In the genomic region with DNA sequence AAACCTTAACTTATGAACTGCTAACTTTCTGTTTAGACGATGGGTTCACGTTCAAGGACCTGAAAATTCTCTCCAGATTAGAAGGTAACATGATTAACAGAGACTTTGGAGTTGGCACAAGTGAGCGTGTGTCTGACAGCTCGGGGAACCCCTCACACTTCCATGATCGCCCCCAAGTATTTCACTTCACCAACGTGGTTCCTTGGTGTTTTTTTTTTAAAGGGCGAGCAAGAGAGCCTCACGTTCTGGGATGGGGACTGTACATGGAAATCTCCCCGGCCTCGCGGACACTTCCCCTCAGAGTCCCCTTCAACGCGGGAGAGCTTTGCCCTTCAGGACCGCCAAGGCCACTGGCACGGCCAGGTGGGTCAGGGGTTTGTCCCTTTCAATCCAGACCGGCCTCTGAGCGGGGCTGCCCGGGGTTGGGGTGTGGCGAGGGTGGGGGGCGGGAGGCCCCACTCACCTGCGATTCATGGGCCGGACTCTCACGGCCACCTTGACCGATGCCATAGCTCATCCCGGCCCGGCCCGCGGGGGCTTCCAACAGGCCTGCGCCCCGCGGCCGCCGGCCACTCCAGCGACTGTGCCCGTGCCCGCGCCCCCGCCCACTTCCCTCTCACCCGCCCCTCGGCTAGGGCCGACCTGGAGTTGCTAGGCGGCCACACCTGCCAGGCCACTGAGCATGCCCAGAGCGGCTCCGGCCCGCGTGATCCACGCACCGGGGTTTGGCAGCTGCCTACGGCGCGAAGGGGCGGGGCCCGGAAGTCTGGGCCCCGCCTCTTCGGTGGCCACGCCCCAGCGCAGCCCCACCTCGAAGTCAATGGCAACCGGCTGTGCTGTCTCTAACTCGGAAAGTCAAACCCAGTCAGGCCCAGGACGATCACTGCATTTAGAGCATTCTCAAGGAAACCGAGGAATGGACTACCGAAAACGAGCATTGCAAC, we compare ENCODE assay signal across 8 mouse cellular contexts. TPM values are rescaled to one million over a fixed set of nuclear protein-coding genes. Genes with fewer than 3 reads are reported as not detected.
DNase-seq lines count a peak whose midpoint lies in the region; ATAC-seq and TF ChIP-seq lines count a peak whose summit lies in the region.

Kif16b (minus strand) TSS at position 670 of the 944 bp plus-strand sequence.

- under 1% methylated on average over 64 of the region's 64 CpGs for WGBS in heart, embryonic 11.5 days (ENCODE audit: insufficient replicate concordance)
- WGBS in kidney, embryonic 16.5 days: under 1% methylated on average over 60 of the region's 64 CpGs
- WGBS in liver, adult 2 months: under 1% methylated on average over 64 of the region's 64 CpGs

- H3K4me3 ChIP-seq in erythroblast, embryonic 14.5 days (replicated peaks): peak within 1 kb of the TSS; percentile 77
- H3K4me3 ChIP-seq in heart, embryonic 11.5 days (ENCODE audit: low read depth, low read length): peak within 1 kb of the TSS; percentile 74
- peak within 1 kb of the TSS; percentile 84 for H3K4me3 ChIP-seq in kidney, embryonic 16.5 days (ENCODE audit: low read length)
- H3K4me3 ChIP-seq in liver, adult 2 months (ENCODE audit: insufficient read depth, low read depth, low read length): peak within 1 kb of the TSS; percentile 68
- peak within 1 kb of the TSS; percentile 46 for H3K4me3 ChIP-seq in myocyte

- no peak for TF ChIP-seq CTCF in brain, embryonic 14.5 days (IDR thresholded peaks at IDR 0.05; ENCODE audit: borderline replicate concordance, extremely low read depth, insufficient read depth, insufficient read length)
- TF ChIP-seq CTCF in liver, adult 2 months (IDR thresholded peaks at IDR 0.05; ENCODE audit: low read depth, low read length): no peak

- H3K4me2 ChIP-seq in heart, embryonic 11.5 days: peak within 1 kb of the TSS; percentile 80
- H3K4me2 ChIP-seq in kidney, embryonic 16.5 days (replicated peaks; ENCODE audit: low read depth, low read length): peak within 1 kb of the TSS; percentile 81
- peak within 1 kb of the TSS; percentile 92 for H3K4me2 ChIP-seq in myocyte (ENCODE audit: low read depth)

- peaks cover 37% of the 10 kb centered on the region for H3K4me1 ChIP-seq in erythroblast, embryonic 14.5 days (ENCODE audit: control insufficient read depth)
- H3K4me1 ChIP-seq in heart, embryonic 11.5 days (ENCODE audit: control insufficient read depth, insufficient read depth, low read length): no peaks in the 10 kb centered on the region; the same call in 1 of the 2 replicates
- H3K4me1 ChIP-seq in kidney, embryonic 16.5 days (ENCODE audit: insufficient read depth, low read length): peaks cover 16% of the 10 kb centered on the region
- H3K4me1 ChIP-seq in liver, adult 2 months (ENCODE audit: control insufficient read depth, insufficient read depth, low read length): peaks cover 5% of the 10 kb centered on the region

- H3K9ac ChIP-seq in heart, embryonic 11.5 days (ENCODE audit: low read depth, low read length): peak within 1 kb of the TSS; percentile 90
- peak within 1 kb of the TSS; percentile 87 for H3K9ac ChIP-seq in kidney, embryonic 16.5 days (replicated peaks; ENCODE audit: low read length)
- peak within 1 kb of the TSS; percentile 80 for H3K9ac ChIP-seq in liver, adult 2 months (ENCODE audit: low read depth, low read length)

- no peaks in the 10 kb centered on the region for H3K27me3 ChIP-seq in erythroblast, embryonic 14.5 days (ENCODE audit: control insufficient read depth)
- H3K27me3 ChIP-seq in heart, embryonic 11.5 days (ENCODE audit: control insufficient read depth, insufficient read depth, low read length): no peaks in the 10 kb centered on the region
- H3K27me3 ChIP-seq in kidney, embryonic 16.5 days (ENCODE audit: insufficient read depth, low read length): no peaks in the 10 kb centered on the region
- no peaks in the 10 kb centered on the region for H3K27me3 ChIP-seq in liver, adult 2 months (ENCODE audit: control insufficient read depth, insufficient read depth, low read length)
- no peaks in the 10 kb centered on the region for H3K27me3 ChIP-seq in myocyte (ENCODE audit: control insufficient read depth, insufficient read depth, insufficient read length)
- H3K27me3 ChIP-seq in splenic B cell, adult 2 months (ENCODE audit: control insufficient read depth, insufficient read depth, low read length, poor library complexity, severe bottlenecking): no peaks in the 10 kb centered on the region

- no peaks in the 10 kb centered on the region for H3K36me3 ChIP-seq in erythroblast, embryonic 14.5 days (ENCODE audit: control insufficient read depth)
- H3K36me3 ChIP-seq in heart, embryonic 11.5 days (ENCODE audit: control insufficient read depth, insufficient read depth, low read length): no peaks in the 10 kb centered on the region
- H3K36me3 ChIP-seq in kidney, embryonic 16.5 days (ENCODE audit: insufficient read depth, low read length): no peaks in the 10 kb centered on the region
- H3K36me3 ChIP-seq in liver, adult 2 months (ENCODE audit: control insufficient read depth, insufficient read depth, low read length): no peaks in the 10 kb centered on the region
- H3K36me3 ChIP-seq in myocyte (ENCODE audit: control insufficient read depth, insufficient read depth): no peaks in the 10 kb centered on the region
- H3K36me3 ChIP-seq in splenic B cell, adult 2 months (ENCODE audit: control insufficient read depth, insufficient read depth, low read length, poor library complexity, severe bottlenecking): no peaks in the 10 kb centered on the region

- ATAC-seq in heart, embryonic 11.5 days (replicated peaks; ENCODE audit: insufficient number of reproducible peaks, low FRiP score, low TSS enrichment): peak; percentile 95
- ATAC-seq in kidney, embryonic 16.5 days (ENCODE audit: low FRiP score, low TSS enrichment): peak; percentile 97

- no peaks in the 10 kb centered on the region for H3K9me3 ChIP-seq in erythroblast, embryonic 14.5 days (ENCODE audit: control insufficient read depth, low read length)
- no peaks in the 10 kb centered on the region for H3K9me3 ChIP-seq in heart, embryonic 11.5 days (replicated peaks; ENCODE audit: control insufficient read depth, low read length)
- no peaks in the 10 kb centered on the region for H3K9me3 ChIP-seq in kidney, embryonic 16.5 days (ENCODE audit: low read length)

- peak; percentile 95 for DNase-seq in B cell, adult 2 months
- DNase-seq in brain, embryonic 14.5 days (ENCODE audit: low read depth): peak; percentile 95
- DNase-seq in liver, adult 2 months (ENCODE audit: extremely low read depth, low read depth, low spot score): peak; percentile 81
- peak; percentile 96 for DNase-seq in splenic B cell, adult 2 months (ENCODE audit: low read depth, low spot score)

- peak; percentile 41; the same call in 1 of the 2 replicates for TF ChIP-seq POLR2A in brain, embryonic 14.5 days (IDR thresholded peaks at IDR 0.05; ENCODE audit: borderline replicate concordance, extremely low read depth, insufficient read depth, insufficient read length, poor library complexity, severe bottlenecking)
- TF ChIP-seq POLR2A in liver, adult 2 months (IDR thresholded peaks at IDR 0.05; ENCODE audit: extremely low read depth, insufficient read depth, low read length): peak; percentile 34; the same call in 1 of the 2 replicates
- peak; percentile 59 for TF ChIP-seq POLR2A in myocyte (IDR thresholded peaks at IDR 0.05; ENCODE audit: insufficient read length, low read depth)

- no peaks in the 10 kb centered on the region; the same call in 1 of the 2 replicates for H3K79me2 ChIP-seq in liver, adult 2 months (ENCODE audit: control insufficient read depth, insufficient read depth, low read length)
- no peaks in the 10 kb centered on the region for H3K79me2 ChIP-seq in myocyte (ENCODE audit: control insufficient read depth, insufficient read depth)

- H3ac ChIP-seq in myocyte (ENCODE audit: control insufficient read depth, insufficient read length): no peak within 1 kb of the TSS

- peak within 1 kb of the TSS; percentile 47; the same call in 1 of the 2 replicates for H3K27ac ChIP-seq in heart, embryonic 11.5 days (ENCODE audit: low read depth, low read length)
- peak within 1 kb of the TSS; percentile 81 for H3K27ac ChIP-seq in kidney, embryonic 16.5 days (ENCODE audit: low read length)
- peak within 1 kb of the TSS; percentile 45 for H3K27ac ChIP-seq in liver, adult 2 months (replicated peaks; ENCODE audit: insufficient read depth, low read depth, low read length)

TF ChIP-seq in myocyte, 11 proteins besides CTCF, POLR2A, EP300 and RAD21:
- TF ChIP-seq REST (IDR thresholded peaks at IDR 0.05; ENCODE audit: insufficient read depth, insufficient read length): no peak
- no peak for TF ChIP-seq USF1 (IDR thresholded peaks at IDR 0.05; ENCODE audit: low read depth)
- TF ChIP-seq TCF12 (IDR thresholded peaks at IDR 0.05; ENCODE audit: insufficient read depth, poor library complexity, severe bottlenecking): no peak
- TF ChIP-seq MYOG (IDR thresholded peaks at IDR 0.05; ENCODE audit: control insufficient read depth in 1 of 3, insufficient read depth in 1 of 3, insufficient read length in 2 of 3, low read depth in 2 of 3): peak in 2 of 3 experiments; percentile 61 to 65
- TF ChIP-seq MYOD1 (IDR thresholded peaks at IDR 0.05; ENCODE audit: control insufficient read depth in 1 of 3, insufficient read length in 2 of 3, low read depth in 2 of 3): peak in 2 of 3 experiments; percentile 59 to 77
- no peak for TF ChIP-seq E2F4 (IDR thresholded peaks at IDR 0.05; ENCODE audit: insufficient read depth)
- no peak for TF ChIP-seq TCF3 (IDR thresholded peaks at IDR 0.05; ENCODE audit: insufficient read length, low read depth)
- no peak for TF ChIP-seq MAX (IDR thresholded peaks at IDR 0.05; ENCODE audit: low read depth)
- TF ChIP-seq SRF (IDR thresholded peaks at IDR 0.05; ENCODE audit: control insufficient read depth, insufficient read length, low read depth): no peak
- no peak for TF ChIP-seq CEBPB (IDR thresholded peaks at IDR 0.05; ENCODE audit: insufficient read depth, poor library complexity, severe bottlenecking)
- TF ChIP-seq POLR2AphosphoS2 (IDR thresholded peaks at IDR 0.05; ENCODE audit: insufficient read length, low read depth): peak; percentile 50

RNA-seq across cellular contexts. Expression of gene Kif16b, which starts in this region (rescaled TPM):
- polyA plus RNA-seq in brain, embryonic 14.5 days (2012; rRNA removed): 4.2 and 6.8 TPM in 2 replicates
- polyA plus RNA-seq in erythroblast, embryonic 14.5 days (2012): 0.02 and 0.07 TPM in 2 replicates
- polyA plus RNA-seq in heart, embryonic 11.5 days (2014; fragmentation: Nextera tagmentation; extraction: Ambion mirVana): 7.6 and 11.3 TPM in 2 replicates
- polyA plus RNA-seq in kidney, embryonic 16.5 days (2015; fragmentation: Nextera tagmentation; extraction: Ambion mirVana): 18.2 and 20.4 TPM in 2 replicates
- 18.4 and 19.3 TPM in 2 replicates for total RNA-seq in liver, adult 2 months (2014; rRNA removed)
- 5.3 and 5.8 TPM in 2 replicates for polyA plus RNA-seq in liver, adult 2 months (2012; rRNA removed)
- polyA plus RNA-seq in myocyte (2012; fragmentation: generic; extraction: Trizol): 3.3 TPM

Comparison
In these comparisons a context has a peak if more than half of its experiments do, and no peak if none do; other contexts are left out.
1. Peak in every context shown above with its lines: DNase-seq, ATAC-seq, H3K4me3 ChIP-seq and H3K27ac ChIP-seq.